Mouse (Mus musculus) frontal cortex, adult 2 months (tissue): Measurements from ENCODE around the gene Card10. TPM values are rescaled to one million over a fixed set of nuclear protein-coding genes. Genes with fewer than 3 reads are reported as not detected.
"Not testable (repeated sequence)": the region's sequence is repeated elsewhere in the genome, so short reads cannot be mapped to it uniquely, and the experiment has no call there.

Experiments
- DNase-seq, 2 experiments: peaks; one replicate each; pipeline ENCODE4 v3.0.0; 2022; ENCODE audit warnings: low spot score in 1 of 2; ENCODE audit errors: extremely low spot score in 1 of 2
- polyA plus RNA-seq: library from polyadenylated mRNA; depleted of rRNA; stranded (reverse); fragments of >200 nt; gene quantifications from 2 replicates; pipeline ENCODE4 v1.2.3, GENCODE M21; 2012; rRNA removed

Gene Card10
- 11.2 and 12.0 TPM in 2 replicates for polyA plus RNA-seq

DNA sequence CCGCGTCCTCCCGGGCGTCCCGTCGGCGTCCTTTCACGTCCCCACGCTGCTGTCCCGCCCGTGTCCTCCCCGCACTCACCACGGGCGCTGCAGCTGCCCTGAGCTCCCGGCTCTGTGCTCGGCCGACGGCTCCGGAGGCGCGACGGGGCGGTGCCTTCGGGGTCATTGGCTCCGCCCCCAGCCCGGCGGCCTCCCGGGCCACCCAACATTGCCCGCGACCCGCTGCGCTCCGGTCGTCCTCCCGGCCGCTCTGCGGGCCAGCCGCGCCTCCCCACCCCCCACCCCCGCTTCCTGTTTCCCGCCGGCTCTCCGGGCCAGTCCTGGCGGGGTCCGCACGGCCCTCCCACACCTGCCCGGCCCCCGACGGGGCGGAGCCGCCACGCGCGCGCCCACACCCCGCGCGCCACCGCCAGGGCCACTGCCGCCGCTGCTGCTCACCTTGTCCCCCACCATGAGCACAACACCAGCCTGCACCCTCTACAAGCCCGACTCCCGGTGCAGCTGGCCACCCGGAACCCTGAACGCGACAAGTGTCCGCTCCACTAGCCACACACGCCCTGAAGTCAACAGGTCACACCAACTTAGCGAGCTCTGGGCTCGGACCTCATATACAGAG, at the start of gene Card10:
Card10 (minus strand) TSS at position 267 of the 616 bp plus-strand sequence.
- DNase-seq, result no peak

- DNase-seq, result peak; percentile 81 to 97
Measured at GRCm38 (mm10) chr15:78851505-78852153, 48.8 kb upstream of the Card10 start.

DNA sequence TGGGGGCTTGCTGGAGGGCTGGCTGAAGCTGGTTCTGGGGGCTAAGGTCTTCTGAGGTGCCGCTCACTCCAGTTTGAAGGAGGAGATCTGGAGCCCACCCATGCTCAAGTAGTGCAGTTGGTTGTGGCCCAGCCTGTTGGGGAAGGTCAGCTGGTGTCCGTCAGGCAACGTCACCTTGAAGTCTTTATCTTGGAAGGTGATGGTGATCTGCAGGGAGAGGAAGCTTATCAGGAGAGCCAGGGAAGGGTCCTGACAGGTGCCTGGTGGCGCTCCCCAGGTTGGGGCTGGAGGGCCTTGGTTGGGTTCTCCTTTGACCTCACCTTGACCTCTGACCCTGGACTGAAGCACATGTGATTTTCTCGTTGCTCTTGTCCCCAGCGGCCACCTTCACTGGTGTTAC, 48.1 kb upstream of the Card10 start:
- DNase-seq, result no peak

DNA sequence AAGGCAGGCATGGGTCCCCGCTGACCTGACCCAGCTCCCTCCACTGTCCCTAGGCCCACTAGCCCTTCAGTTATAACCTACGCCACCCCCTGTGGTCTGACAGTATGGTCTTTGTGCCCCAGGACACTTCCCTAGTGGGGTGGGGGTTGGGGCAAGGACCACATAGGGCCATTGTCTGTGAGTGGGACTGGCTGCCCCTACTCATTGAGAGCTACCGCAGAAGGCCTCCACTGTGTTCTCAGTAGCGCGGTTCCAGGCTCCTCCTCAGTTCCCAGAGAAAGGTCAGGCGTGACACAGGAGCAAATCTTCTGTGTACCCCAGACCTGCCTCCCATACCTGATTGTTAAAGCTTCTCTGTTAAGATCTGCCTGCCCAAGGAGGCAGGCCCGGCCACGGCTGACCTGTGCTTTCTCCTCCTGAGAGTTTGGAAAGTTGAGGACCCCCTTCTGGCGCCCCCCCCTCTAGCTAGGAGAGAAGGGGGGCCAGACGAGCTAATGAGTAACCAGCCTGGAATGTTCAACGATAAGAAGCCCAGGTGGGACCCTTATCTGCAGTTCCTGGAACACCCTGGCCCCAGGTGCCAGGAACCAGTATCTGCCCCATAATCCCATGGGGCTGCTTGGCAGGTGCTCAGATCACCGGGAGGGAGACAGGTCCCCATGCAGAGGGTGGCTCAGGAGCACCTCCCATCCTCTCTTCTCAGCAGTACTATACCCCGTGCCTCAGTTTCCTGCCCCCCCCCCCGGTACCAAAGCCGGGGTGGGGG, 47.4 kb upstream of the Card10 start:
- no peak for DNase-seq

DNA sequence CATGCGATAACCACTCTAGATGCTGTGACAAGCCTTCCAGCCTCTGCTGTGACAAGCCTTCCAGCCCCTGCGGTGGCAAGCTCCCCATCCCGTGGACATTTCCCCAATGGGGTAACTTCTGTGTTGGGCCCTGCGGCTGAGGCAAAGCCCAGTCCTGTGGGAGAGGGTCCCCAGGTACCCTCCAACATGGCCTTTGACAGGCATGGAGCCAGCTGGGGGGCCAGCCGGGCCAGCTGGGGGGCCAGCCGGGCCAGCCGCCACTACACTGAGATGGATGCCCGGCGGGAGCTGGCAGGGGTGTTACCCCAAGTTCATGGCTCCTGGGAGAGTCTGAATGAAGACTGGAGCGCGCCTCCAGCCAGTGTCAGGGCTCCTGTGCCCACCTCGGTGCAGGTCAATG, 46.6 kb upstream of the Card10 start:
- DNase-seq, result no peak

DNA sequence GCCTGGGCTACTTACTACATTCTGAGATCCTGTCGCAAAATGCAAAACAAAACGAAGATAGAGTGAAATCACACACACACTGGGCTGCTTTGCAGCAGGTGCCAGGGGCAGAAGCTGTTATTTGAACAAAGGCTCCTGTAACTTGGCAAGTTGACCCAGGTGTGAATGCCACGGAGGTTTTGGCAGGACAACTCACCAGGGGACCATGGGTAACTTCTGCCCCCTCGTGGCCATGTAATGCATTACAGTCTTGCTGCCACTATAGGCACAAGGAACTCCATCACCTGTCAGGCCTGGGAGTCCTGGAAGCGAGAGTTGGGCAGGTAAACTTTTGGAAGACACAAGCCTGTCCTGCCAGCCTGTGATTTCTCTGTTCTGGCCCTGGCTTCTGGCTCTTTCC, 45.6 kb upstream of the Card10 start:
- peak in 1 of 2 experiments; percentile 90 for DNase-seq

- DNase-seq, result not testable (repeated sequence)
Measured at GRCm38 (mm10) chr15:78846805-78847204, 44.0 kb upstream of the Card10 start.

DNA sequence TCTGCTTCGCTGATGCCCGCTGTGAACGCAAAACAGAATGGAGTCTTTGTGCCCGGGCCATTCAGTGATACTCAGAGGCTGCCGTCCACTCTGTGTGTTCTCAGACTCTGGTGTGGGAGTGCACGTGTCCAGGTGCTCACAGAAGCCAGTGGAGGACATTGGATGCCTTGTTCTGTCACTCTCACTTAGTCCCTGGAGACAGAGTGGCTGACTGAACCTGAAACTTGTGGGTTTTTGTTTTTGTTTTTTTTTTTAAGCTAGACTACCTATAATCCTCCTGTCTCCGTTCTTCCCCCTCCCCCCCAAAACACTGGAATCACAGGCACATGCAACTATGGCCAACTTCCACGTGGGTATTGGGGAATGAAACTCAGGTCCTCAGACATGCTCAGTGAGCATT, 43.5 kb upstream of the Card10 start:
- DNase-seq, result no peak

DNA sequence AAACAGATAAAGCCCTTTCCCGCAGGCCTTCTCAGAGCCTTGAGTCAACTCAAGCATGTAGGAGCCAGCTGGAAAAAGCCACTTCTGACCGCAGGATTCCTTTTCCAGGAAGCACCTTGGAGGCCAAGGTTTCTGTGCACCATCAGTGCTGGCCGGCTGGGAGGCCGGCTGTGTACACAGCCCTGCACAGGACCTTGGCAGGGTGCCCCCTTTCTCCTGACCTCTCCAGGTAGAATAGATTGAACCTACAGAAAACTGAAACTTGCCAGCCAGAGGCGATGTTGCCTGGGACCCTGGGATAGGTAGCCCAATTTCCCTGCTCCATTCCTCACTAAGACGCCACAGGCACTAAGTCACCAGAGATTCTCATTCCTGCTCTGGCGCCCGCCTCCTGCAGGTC, 43.0 kb upstream of the Card10 start:
- no peak for DNase-seq

- DNase-seq, result no peak
Measured at GRCm38 (mm10) chr15:78845321-78845720, 42.5 kb upstream of the Card10 start.

DNA sequence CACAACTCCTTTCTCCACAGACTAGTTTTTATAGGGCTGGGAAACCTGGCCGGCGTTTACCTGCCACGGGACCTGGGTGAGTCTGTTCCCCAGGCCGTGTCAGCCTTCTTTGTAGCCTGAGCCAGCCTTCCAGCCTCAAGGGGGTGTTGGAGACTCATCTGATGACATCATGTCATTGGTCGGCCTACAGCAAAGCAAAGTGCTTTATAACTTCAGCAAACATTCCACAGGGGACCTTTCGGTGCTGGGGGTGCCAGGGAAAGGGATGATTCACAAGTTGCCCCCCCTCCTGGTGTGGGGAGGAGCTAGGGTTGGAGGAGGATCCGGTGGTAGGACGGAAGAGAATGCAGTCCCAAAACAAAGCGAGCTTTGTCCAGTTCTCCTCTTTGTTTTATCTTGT, 41.9 kb upstream of the Card10 start:
- no peak for DNase-seq

DNA sequence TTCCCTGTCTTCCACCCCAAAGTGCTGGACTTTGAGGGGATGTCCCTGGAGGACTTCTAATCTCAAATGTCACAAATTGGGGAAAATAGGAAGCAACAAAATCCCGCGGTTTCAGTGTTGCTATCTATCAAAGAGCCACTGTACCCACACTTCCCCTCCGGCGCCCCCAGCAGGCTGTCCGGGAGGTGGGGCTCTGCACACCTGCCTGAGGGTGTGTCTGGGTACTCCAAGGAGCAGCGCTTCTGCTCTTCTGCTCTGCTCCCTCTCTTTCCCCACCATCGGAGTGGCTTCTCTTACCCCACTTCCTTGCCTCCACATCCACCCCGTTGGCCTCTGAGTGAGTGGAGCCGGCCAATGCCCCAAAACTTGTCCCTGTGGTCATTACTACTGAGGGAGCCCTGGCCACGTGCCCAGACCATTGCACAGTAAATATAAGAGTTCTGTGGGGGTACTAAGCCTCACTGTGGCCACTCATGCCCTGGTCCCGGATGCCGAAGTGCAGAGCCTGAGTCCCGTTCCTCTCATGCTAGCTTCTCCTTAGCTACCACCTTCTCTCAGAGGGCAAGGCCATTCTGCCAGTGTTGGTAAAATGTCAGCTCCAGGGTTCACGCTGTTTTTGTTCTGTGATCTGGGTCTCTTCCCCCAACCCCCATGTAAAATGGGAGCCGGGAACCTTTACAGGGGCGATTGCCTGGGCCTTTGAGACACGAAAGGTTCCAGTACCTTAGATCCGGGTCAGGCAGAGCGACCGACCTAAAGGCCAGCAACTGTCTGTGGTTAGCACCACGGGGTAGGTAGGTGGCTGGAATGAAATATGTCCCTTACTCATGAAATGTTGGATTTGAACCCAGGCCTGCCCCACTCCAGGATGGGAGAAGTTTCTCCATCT, 41.0 kb upstream of the Card10 start:
- no peak for DNase-seq

DNA sequence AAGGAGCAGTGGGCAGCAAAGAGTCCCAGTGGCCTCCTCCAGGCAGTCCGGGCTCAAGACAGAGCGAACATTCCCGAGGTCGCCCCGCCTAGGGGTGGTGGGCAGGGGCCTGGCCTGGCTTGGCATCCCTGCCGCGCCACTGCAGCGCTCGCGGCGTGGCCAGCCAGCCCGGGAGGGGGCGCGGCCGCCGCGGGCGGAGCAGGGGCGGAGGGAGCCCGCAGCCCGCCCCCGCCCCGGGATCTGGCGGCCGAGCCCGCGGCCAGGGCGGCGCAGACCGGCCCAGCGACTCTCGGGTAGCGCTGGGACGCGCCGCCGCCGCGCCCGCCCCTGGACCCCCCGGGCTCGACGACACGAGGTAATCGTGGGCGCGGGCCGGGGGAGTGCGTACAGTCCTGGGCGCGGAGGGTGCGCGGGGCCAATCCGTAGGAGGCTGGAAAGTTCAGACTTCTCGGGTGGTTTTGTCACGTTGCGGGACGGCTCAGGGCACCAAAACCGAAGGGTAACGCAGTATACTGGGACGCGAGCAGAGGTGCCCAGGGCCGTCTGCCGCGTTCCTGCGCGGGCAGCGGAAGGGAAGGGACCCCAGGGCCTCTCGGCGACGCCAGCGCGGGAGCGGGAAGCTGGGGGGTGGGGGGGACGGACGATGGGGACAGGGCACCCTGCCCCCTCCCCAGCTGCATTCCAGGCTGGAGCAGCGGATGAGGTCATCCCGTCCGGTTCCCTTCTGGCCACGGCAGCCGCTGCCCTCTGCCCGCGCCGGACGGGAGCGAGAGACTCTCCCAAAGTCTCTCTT, 39.7 kb upstream of the Card10 start, which contains the start of gene Cdc42ep1:
Cdc42ep1 (plus strand) TSS at position 254 of the 793 bp plus-strand sequence.
- DNase-seq, result no peak

DNA sequence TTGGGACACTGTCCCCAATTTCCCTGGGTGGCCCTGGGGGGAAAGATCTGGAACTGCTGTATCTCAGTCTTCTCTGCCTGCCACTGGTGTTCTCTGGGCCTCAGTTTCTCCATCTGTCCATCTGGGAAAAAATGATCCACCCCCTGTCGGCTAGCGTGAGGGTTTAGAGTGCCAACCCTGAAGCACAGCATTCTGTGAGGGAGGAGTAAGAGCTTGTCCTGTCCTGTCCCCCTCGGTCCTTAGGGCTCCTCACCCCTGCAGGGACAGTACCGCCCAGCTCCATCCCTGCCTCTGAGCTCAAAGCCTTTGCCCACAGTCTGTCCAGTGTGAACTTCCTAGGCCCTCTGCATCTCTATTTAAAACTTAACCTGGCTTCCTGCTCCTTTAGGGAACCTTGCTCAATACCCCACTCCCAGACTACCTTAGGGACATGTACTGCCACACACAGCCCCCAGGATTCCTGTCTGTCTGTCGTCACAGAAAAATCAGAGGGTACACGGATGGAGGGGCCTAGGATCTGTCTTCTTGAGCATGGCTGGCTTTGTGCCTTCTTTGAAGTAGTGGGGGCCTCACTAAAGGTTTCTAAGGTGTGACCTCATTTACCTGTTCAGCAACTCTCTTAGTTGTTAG, 38.4 kb upstream of the Card10 start:
- DNase-seq, result no peak

GRCm38 (mm10) chr15:78840751-78841150, 37.9 kb upstream of the Card10 start:
- no peak for DNase-seq

DNA sequence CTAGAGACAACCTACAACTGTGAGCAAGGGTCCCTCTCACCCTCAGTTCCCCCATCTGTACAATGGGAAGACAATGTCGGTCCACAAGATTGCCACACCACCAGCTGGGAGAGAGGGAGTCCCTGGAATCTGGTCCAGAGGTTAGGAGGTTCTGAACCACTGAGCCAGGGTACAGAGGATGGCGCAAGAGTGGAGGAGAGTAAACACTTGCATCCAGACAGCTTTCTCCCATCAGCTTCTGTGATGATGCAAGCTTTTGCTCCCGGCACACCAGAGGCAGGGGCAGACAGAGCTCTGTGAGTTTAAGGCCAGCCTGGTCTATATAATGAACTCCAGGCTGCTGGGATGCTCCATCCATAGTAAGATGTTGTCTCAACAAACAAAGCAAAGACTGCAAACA, 37.4 kb upstream of the Card10 start:
- DNase-seq, result no peak

- no peak for DNase-seq
Measured at GRCm38 (mm10) chr15:78839744-78840143, 36.9 kb upstream of the Card10 start.

DNA sequence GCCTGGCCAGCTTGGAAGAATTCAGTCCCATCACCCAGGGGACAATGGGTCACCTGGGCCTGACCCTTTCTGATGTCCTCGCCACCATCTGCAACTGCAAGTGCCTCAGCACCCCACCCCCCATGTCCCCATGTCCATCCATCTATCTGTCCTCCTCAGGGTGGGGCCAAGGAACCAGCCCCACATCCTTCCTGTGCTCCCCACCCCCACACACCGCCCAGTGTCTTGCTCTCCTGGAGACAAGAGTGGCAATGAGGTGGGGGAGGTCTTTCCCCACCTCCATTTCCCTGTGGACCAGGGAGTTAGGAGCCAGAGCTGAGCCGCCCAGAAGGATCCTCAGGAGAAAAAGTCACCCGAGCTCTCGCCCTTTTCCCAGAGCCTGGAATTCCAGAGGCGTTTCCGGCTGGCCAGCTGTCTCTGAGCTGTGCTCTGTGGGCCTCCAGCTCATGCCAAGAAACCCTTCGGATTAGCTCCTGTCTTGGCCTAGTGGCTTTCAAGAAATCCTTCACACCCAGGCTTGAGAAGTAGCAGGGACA, 33.3 kb upstream of the Card10 start:
- DNase-seq, result no peak
